Mouse (Mus musculus): ENCODE measurements around the gene Cd79b.

The Cd79b gene

DNA sequence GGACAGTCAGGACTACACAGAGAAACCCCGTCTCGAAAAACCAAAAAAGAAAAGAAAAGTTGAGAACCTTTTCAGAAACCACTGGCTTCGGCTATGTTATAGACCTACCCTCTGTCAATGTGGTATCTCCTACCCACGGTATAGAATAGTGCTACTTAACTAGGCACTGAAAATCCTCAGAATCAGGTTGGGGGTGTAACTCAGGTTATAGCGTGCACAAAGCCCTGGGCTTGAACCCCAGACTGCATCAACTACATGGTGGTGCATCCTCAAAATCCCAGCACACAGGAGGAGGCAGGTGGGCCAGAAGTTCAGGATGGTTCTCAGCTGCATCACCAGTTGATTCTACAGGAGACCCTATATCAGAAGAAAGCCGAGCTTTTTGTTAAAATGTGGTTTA lies 40.8 kb downstream of the Cd79b start:
- DNase-seq (ENCODE audit: low spot score) = no peak

DNA sequence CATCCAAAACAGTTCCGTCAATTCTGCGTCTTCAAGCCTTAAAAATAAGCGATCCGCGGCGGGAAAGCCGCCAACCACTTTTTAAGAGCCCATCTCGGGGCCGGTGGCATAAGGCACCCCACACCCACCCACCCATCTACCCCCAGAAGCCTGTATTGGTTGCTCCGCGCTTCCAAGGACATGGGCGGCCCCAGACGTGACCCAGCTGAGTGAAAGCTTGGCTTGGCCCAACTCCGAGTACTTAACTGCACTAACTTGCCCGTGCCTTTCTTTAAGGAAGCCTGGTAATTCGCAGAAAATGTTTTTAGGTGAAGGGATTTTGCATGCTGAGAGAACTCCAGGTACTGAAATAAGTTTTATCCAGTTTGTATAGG lies 41.3 kb downstream of the Cd79b start:
- DNase-seq (ENCODE audit: low spot score) = no peak

DNA sequence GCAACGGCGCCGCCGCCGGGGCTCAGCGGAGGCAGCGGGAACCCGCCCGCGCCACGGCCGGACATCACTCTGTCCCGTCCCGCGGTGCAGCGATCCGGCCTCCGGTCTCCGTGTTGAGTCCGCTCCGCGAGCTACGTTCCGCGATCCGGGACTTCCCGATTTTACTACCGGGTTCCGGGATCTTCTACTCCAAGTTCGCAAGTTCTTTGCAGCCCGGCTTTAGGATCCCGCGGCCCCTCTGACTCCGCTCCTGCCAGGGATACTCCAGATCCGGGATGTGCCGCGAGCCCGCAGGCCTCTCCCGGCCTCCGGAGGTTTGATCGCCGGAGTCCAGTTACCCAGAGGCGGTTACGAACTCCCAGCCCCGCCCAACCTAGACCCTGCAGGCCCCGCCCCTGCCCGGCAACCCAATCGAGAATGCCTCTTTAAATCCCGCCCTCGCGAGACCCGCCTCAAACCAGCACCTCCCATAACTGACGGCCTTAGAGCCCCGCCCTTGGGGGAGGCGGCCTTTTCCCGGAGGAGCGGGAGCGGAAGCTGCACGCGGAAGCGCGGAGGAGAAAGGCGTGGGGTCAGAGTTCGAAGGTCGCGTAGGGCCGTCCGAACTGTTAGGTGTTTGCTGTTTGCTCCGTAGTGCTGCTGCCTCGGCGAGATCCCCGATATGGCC lies 41.8 kb downstream of the Cd79b start, which contains the start of gene Smarcd2:
Gene Smarcd2 (minus strand): TSS at position 329 of the 667 bp plus-strand sequence.
- peak; percentile 100 for DNase-seq (ENCODE audit: low spot score)

DNA sequence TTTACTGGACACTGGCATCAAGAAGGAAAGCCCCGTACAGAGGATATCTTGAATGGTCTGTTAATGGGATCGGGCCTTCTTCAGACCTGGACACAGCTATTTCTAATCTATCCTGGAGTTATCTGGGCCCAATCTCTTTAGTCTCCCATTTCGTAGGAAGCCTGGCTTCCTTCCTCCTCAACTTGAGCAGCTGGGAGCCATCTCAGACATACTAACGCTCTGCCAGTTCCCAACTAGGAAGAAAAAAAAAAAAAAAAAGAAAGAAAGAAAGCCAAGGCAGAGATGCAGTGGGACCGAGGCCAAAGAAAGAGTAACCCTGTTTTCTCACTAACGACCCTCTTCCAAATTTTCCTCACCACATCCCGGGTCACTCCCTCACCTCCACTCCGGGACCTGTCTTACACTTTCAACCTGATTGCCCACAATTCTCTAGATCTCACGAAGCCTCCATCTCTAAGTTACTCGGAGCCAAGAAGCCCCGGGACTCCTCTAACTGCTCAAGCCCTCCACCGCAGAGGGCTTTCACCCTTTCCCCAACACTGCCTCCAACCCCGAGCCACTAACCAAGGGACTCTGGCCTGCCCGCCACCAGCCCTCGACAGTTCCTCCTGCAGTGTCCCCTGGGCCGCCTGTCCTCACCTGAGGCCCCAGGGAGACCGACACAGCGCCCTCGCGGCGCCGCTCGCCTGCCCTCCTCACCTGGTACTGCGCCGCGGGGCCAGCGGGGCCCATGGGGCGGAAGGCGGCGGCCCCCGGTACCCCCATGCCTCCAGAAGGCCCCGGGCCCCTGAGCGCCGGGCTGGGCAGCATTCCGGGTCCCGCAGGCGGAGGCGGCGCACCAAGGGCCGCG lies 42.5 kb downstream of the Cd79b start:
- DNase-seq (ENCODE audit: low spot score) = peak; percentile 68

DNA sequence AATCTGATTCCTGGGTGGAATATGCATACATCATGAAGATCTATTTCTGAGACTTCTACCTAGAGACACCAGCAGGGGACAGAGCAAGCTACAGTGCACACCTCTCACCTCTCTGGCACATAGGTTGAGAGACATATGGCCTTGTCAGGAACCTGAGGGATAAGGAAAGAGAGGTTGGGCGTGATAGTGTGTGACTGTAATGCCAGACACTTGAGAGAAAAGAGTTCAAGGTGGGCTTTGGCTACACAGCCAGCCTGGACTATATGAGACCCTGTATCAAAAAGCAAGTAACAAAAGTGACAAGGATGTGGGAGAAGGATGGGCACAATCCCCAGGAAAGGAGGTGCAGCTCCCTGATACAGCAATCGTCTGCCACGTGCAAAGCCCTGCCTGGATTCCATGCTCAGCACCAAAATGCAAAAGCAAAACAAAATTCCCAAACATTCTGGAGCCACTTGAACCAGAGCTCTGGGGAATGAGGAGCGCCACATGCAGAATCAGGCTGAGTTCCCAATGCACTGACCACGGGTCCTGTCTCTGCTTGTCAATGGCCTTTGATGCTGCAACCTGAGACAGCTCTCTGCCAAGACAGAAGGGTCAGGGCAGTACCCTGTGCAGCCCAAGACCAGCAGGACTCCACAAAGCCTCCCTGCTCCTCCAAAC lies 43.3 kb downstream of the Cd79b start:
- no peak for DNase-seq (ENCODE audit: low spot score)

DNA sequence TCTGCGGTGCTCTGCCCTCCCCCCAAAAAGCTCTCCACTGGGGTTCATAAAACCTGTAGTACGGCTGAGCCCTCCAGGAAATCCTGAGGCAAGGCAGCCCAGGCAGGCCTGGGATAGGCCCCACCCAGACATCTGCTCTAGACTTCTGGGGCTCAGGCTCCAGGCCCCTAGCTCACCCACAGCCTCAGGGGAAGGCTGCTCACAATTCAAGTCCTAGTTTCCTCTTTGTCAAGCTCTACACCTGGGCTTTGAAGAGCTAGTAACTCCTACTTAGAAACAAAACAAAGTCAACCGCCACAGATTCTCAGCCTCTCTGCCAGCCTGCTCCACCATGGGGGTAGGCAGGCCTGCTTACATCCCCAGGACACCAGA lies 45.5 kb downstream of the Cd79b start:
- DNase-seq (ENCODE audit: low spot score) = no peak

DNA sequence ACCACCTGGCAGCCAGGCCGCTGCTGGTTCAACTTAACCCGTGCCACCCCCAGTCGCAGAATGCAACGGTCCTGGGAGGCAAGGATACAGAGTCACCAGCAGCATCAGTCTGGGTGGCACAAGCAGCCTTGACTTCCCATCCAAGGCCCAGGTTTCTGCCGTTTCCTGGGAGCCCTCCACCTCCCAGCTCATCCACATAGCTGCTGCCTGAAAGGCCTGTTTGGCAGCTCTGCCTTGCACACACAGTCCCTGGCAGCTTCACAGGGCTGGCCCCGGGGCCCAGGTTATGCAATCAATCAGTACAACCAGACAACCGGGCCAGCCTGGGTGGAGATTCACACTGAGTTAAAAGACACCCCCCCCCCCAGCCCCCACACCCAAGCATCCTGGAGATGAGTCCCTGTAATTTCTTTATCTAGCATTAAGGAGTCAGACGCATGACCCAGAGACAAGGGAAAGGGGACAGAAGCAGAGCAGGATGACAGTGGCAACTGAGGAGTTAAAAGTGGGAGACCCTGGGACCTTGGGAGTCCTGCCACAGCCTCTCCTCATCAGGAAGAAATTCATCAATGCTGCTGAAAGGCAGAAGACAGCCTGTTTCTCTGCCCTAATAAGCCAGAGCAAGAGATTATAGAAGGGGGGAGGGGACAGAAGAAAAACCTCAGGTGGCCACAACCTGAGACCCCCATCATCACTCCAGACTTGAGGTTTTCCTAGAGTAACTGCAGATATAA lies 46.1 kb downstream of the Cd79b start:
- DNase-seq (ENCODE audit: low spot score) = peak; percentile 82

DNA sequence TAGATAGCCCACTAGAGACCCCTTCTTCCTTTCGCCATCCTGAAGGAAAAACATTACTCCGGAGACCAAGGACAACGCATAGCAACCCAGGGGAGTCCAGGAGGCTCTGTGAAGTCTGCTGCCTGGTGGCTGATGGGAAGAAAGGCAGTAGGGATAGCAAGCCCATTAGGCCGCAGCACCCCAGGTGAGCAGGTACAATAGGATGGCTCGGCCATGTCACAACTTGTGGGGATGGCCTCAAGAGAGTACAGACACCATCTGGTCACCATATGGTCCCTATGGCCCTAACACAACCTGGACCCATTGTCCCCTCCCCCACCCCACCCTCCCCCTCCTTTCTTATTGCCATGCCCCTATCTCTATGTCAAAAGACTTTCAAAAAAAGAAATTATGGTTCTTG lies 46.7 kb downstream of the Cd79b start:
- DNase-seq (ENCODE audit: low spot score) = no peak

DNA sequence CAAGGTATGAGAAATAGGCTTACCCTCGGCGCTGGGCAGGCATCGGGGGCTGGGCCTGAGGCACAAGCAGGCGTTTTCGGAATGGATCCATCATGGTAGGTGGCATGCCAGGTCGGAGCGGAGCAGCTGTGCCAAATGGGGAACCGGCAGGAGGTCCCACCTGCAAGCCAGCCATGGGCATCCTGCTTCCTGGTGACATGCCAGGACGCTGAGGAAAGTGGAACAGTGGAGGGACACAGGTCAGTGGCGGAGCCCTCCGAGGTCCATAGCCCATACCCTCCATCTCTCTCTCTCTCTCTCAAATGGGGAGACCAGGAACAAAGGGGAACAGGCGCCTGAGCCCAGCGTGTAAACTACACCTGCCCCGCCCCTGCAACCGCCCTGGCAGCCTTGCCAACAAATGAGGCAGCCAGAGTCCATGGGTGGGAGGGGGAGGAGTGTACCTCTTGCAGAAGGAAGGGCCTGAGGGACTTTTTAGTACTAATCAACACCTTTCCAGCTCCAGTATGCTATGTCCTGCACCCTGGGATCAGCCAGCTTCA lies 47.2 kb downstream of the Cd79b start:
- DNase-seq (ENCODE audit: low spot score) = no peak

DNA sequence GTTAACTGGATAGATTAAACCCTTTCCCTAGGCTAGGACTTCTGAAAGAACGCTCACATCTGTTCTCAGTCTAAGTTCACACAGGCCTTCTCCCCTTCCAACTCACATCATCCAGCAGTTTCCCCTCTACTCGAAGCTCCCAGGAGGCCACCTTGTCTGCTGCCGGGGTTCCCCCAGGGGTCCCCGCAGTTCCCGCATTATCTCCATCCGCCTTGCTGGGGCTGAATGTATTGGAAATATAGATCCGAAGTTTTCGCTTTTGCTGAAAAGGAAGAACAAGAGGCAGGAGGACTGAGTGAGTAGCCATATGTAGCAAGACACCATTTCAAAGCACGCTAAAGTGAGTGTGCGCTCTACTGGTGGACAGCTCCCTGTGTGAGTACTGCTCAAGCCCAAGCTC lies 48.1 kb downstream of the Cd79b start:
- DNase-seq (ENCODE audit: low spot score) = no peak

DNA sequence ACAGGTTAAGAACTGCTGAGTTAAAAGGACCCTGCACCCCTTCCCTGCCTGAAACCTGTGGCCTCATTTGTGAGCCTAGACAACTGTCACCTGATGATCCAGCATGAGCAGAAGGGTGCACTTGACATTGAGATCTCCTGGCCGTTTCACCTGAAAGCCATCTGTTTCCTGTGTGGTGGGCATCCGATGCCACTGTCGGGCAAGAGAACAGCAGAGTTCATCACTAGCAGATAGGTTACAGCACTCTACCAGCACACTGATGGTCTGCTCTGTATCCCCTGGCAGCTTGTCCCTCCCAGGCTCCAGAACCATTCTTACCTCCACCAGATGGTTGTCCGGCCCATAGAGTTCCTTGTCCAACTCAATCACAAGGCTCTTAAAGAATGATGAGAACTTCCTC lies 49.0 kb downstream of the Cd79b start:
- DNase-seq (ENCODE audit: low spot score) = no peak

DNA sequence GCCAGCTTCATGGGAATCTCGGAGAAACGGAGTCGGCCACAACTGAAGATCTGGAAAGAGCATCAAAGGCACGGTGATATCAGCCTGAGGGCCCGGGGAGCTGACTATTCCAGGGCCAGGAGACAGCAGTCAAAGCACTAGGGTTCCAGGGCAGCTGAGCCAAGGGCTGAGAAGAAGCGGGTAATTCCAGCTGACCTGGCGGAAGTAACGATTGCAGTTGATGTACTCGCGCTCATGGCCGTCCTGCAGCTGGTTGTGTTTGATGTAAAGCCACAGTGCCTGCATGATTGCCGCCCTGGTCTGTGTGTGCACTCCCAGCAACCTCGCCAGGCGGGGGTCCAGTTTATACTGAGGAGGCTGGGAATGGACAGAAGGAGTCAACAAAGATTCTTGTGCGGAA lies 49.6 kb downstream of the Cd79b start:
- DNase-seq (ENCODE audit: low spot score) = no peak

DNA sequence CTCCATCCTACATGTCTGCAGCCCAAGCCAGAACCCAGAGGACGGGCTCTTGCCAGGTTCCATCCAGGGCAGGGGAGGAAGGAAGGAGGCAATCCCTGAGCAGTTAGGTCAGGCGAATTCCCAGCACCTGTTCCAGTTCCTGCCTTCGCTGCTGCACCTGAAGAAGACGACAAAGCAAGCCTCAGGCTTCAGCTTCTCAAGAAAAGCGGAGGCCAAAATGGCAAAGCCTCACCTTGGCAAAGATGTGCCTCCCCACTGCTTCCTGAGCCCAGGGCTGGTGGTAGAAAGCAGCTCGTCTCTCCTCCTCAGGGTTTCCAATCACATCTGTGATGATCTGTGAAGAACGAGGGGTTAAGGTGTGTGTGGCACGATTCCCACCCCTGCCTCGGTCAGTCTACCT lies 50.6 kb downstream of the Cd79b start:
- DNase-seq (ENCODE audit: low spot score) = no peak

Data from testis, postnatal 14 days (tissue).